Comparison of ENCODE assay signal across 9 mouse cellular contexts in genomic region chr2:18217867-18218266, GRCm38 (mm10).
DNase-seq lines count a peak whose midpoint lies in the region; ATAC-seq lines count a peak whose summit lies in the region.
"Had no signal": no experiment of that assay in that cellular context is flagged by ENCODE, and none has a peak within 500 bp of the region (broad histone marks: within the 10 kb centered on the region; RNA-seq: fewer than 3 reads in every experiment).

No protein-coding gene starts in this region.

- no peak for DNase-seq in kidney, adult 11 months
- peak; percentile 89 to 94 for DNase-seq in cerebellum, postnatal 36 days
- peak; percentile 19 for DNase-seq in heart, postnatal 25 days (ENCODE audit: low spot score)
- no peak for DNase-seq in T-cell, adult 2 months (ENCODE audit: low spot score)
- no peak for DNase-seq in adrenal gland, adult (ENCODE audit: inconsistent age in 2 of 2, low spot score in 1 of 2)
- no peak for DNase-seq in right cerebral cortex, postnatal 25 days
- DNase-seq: kidney, adult 9 months had no signal

- ATAC-seq in kidney, embryonic 15.5 days (replicated peaks; ENCODE audit: low FRiP score), result peak; percentile 86
- ATAC-seq in cerebellum, adult (ENCODE audit: insufficient number of reproducible peaks, low FRiP score, low TSS enrichment), result peak; percentile 93

- WGBS in kidney, embryonic 15.5 days, result 51% methylated on average over 3 of the region's 3 CpGs

- H3K9me3 ChIP-seq in kidney, embryonic 15.5 days (replicated peaks), result no peaks in the 10 kb centered on the region

- H3K27me3 ChIP-seq in kidney, embryonic 15.5 days, result no peaks in the 10 kb centered on the region

- peaks cover 16% of the 10 kb centered on the region for H3K4me1 ChIP-seq in kidney, embryonic 15.5 days

- intact Hi-C loops in heart, postnatal 25 days (cut with DNase I), result loop anchor here (10.0 kb wide), 1 partner anchor 793 kb away; no protein-coding TSS in a partner anchor

- no peak overlapping the region for H3K4me3 ChIP-seq in kidney, embryonic 15.5 days (replicated peaks)

- peaks cover 63% of the 10 kb centered on the region for H3K36me3 ChIP-seq in kidney, embryonic 15.5 days

- H3K27ac ChIP-seq in kidney, embryonic 15.5 days, result peak overlapping the region; percentile 56; the same call in 1 of the 2 replicates

- no peak overlapping the region for H3K9ac ChIP-seq in kidney, embryonic 15.5 days

- no peak overlapping the region for H3K4me2 ChIP-seq in kidney, embryonic 15.5 days

Comparison
In these comparisons a context has a peak if more than half of its experiments do, and no peak if none do; other contexts are left out.
1. DNase-seq: peak in cerebellum, postnatal 36 days (2 of 2) and heart, postnatal 25 days (single experiment); none in kidney, adult 11 months (single experiment), T-cell, adult 2 months (single experiment), adrenal gland, adult (0 of 2) and right cerebral cortex, postnatal 25 days (single experiment).